Mouse (Mus musculus) intestine, postnatal 0 days (tissue): Measurements from ENCODE around the gene Cry1. TPM values are rescaled to one million over a fixed set of nuclear protein-coding genes. Genes with fewer than 3 reads are reported as not detected.

Source experiments
- ATAC-seq: fragments of 200-750 bp; cut with Nextera tagmentation; 2 replicates; pipeline ENCODE4 v1.8.0; 2017; ENCODE audit warnings: mild to moderate bottlenecking, moderate TSS enrichment, moderate library complexity
- H3K27ac ChIP-seq: fragments of 300-500 bp; sonication (generic); 2 replicates; pipeline ENCODE4 v1.5.1; 2014; ENCODE audit warnings: mild to moderate bottlenecking, low read depth, low read length, moderate library complexity
- H3K27me3 ChIP-seq: fragments of 300-500 bp; sonication (generic); replicated peaks from 2 replicates; pipeline ENCODE4 v1.6.1; 2014; ENCODE audit warnings: low read length, mixed read lengths; ENCODE audit not compliant: control insufficient read depth, insufficient read depth
- H3K36me3 ChIP-seq: fragments of 300-500 bp; sonication (generic); 2 replicates; pipeline ENCODE4 v1.6.1; 2014; ENCODE audit warnings: mild to moderate bottlenecking, moderate library complexity; ENCODE audit not compliant: control insufficient read depth, insufficient read depth
- H3K4me1 ChIP-seq: fragments of 300-500 bp; sonication (generic); replicated peaks from 2 replicates; pipeline ENCODE4 v1.6.1; 2014; ENCODE audit warnings: antibody characterized with exemption, low read length, mixed read lengths; ENCODE audit not compliant: control insufficient read depth, insufficient read depth
- H3K4me2 ChIP-seq: fragments of 300-500 bp; sonication (generic); replicated peaks from 2 replicates; pipeline ENCODE4 v1.6.1; 2014; ENCODE audit warnings: low read depth, mild to moderate bottlenecking, moderate library complexity
- H3K4me3 ChIP-seq: fragments of 300-500 bp; sonication (generic); 2 replicates; pipeline ENCODE4 v1.5.1; 2014; ENCODE audit warnings: low read depth, low read length
- H3K9ac ChIP-seq: fragments of 300-500 bp; sonication (generic); 2 replicates; pipeline ENCODE4 v1.6.1; 2014; ENCODE audit warnings: mild to moderate bottlenecking, low read depth, low read length
- H3K9me3 ChIP-seq: fragments of 300-500 bp; sonication (generic); 2 replicates; pipeline ENCODE4 v1.6.1; 2016; ENCODE audit warnings: mixed run types; ENCODE audit not compliant: control insufficient read depth
- CTCF ChIP-seq: sonication (generic); IDR thresholded peaks from 2 replicates; pipeline ENCODE4 v1.5.1; 2016; ENCODE audit warnings: low read depth, mild to moderate bottlenecking, control low read depth, antibody characterized with exemption, moderate library complexity
- WGBS: fragments of 180-500 bp; shearing (Covaris S2); extraction: QIAGEN DNeasy Blood & Tissue Kit; methylation state at CpG from one replicate; pipeline ENCODE4 v1.1.7; 2014; 5-methylcytosine and 5-hydroxymethylcytosine counted together
- polyA plus RNA-seq: library from polyadenylated mRNA; unstranded; fragments of >200 nt; fragmentation: Nextera tagmentation; extraction: Ambion mirVana; gene quantifications from 2 replicates; pipeline ENCODE4 v1.2.1, GENCODE M21; 2015

Gene Cry1
- polyA plus RNA-seq, 1 experiment from 2014 or later, result 18.6 TPM

- ATAC-seq, result no peak
Observed at GRCm38 (mm10) chr10:85209119-85209605, 24.3 kb upstream of the Cry1 start.

GRCm38 (mm10) chr10:85205316-85205715, 20.5 kb upstream of the Cry1 start:
- Histone ChIP-seq H3K27me3 (no peaks in the 10 kb centered on the region), H3K9me3 (no peaks in the 10 kb centered on the region), H3K27ac (no peak overlapping the region), H3K4me2 (no peak overlapping the region), H3K4me3 (no peak overlapping the region), H3K4me1 (no peaks in the 10 kb centered on the region), H3K9ac (no peak overlapping the region), H3K36me3 (no peaks in the 10 kb centered on the region)
- TF ChIP-seq CTCF, result no peak
- ATAC-seq, result no peak
- 36% methylated on average over 2 of the region's 2 CpGs for WGBS

More at GRCm38 (mm10) chr10:85209119-85209605, 24.3 kb upstream of the Cry1 start:
- Histone ChIP-seq H3K4me2 (no peak overlapping the region), H3K9ac (no peak overlapping the region), H3K36me3 (no peaks in the 10 kb centered on the region), H3K4me3 (no peak overlapping the region), H3K4me1 (no peaks in the 10 kb centered on the region), H3K27me3 (no peaks in the 10 kb centered on the region), H3K27ac (no peak overlapping the region), H3K9me3 (peaks cover 7% of the 10 kb centered on the region; the same call in 1 of the 2 replicates)
- TF ChIP-seq CTCF, result no peak

- WGBS, result 47% methylated on average over 7 of the region's 7 CpGs
- no peak for ATAC-seq
Observed at GRCm38 (mm10) chr10:85204255-85204855, 19.5 kb upstream of the Cry1 start.

GRCm38 (mm10) chr10:85194528-85194927, 9.7 kb upstream of the Cry1 start:
- Histone ChIP-seq H3K4me2 (no peak overlapping the region), H3K4me1 (no peaks in the 10 kb centered on the region), H3K9me3 (no peaks in the 10 kb centered on the region), H3K27me3 (no peaks in the 10 kb centered on the region), H3K27ac (no peak overlapping the region), H3K9ac (no peak overlapping the region), H3K36me3 (no peaks in the 10 kb centered on the region), H3K4me3 (no peak overlapping the region)
- TF ChIP-seq CTCF, result no peak
- WGBS, result 80% methylated on average over 5 of the region's 5 CpGs
- ATAC-seq, result no peak

More at GRCm38 (mm10) chr10:85204255-85204855, 19.5 kb upstream of the Cry1 start:
- Histone ChIP-seq H3K9ac (no peak overlapping the region), H3K4me3 (no peak overlapping the region), H3K36me3 (no peaks in the 10 kb centered on the region), H3K4me2 (no peak overlapping the region), H3K27ac (no peak overlapping the region), H3K27me3 (no peaks in the 10 kb centered on the region), H3K4me1 (no peaks in the 10 kb centered on the region), H3K9me3 (no peaks in the 10 kb centered on the region)
- no peak for TF ChIP-seq CTCF

- H3K9ac ChIP-seq, result no peak overlapping the region
- H3K4me3 ChIP-seq, result no peak overlapping the region
- H3K27ac ChIP-seq, result no peak overlapping the region
- H3K27me3 ChIP-seq, result no peaks in the 10 kb centered on the region
- no peaks in the 10 kb centered on the region for H3K36me3 ChIP-seq
- no peaks in the 10 kb centered on the region for H3K9me3 ChIP-seq
- no peak for TF ChIP-seq CTCF
- no peak overlapping the region for H3K4me2 ChIP-seq
- H3K4me1 ChIP-seq, result no peaks in the 10 kb centered on the region
- no peak for ATAC-seq
- WGBS, result 52% methylated on average over 3 of the region's 3 CpGs
Observed at GRCm38 (mm10) chr10:85193321-85193720, 8.5 kb upstream of the Cry1 start.

DNA sequence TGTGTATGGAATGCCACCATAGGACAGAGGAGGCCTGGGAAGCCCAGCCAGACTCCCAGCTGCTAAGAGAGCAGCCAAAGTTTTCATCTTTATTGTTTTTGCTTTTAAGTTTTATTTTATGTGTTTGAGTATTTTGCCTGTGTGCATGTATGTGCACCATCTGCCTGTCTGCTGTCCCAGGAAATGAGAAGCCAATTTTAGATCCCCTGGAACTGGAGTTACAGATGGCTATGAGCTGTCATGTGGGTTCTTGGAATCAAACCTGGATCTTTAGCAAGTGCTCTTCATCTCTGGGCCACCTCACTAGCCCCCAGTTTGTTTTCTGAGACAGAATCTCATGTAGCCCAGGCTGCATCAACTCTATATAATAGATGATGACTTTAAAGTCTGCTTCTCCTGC, 5.8 kb upstream of the Cry1 start:
- H3K9ac ChIP-seq, result no peak overlapping the region
- H3K9me3 ChIP-seq, result no peaks in the 10 kb centered on the region
- H3K27me3 ChIP-seq, result no peaks in the 10 kb centered on the region
- no peak overlapping the region for H3K4me2 ChIP-seq
- no peaks in the 10 kb centered on the region for H3K4me1 ChIP-seq
- ATAC-seq, result no peak
- no peak overlapping the region for H3K27ac ChIP-seq
- H3K4me3 ChIP-seq, result no peak overlapping the region
- H3K36me3 ChIP-seq, result no peaks in the 10 kb centered on the region
- TF ChIP-seq CTCF, result no peak
